Mouse (Mus musculus) neutrophil, adult 59 days (primary cell): ENCODE data around the gene Crebrf. TPM values are rescaled to one million over a fixed set of nuclear protein-coding genes. Genes with fewer than 3 reads are reported as not detected.

Experiments used
- total RNA-seq, 2 experiments: library from RNA; stranded (reverse); gene quantifications; 1 replicate in 1 of 2; 2 replicates in 1 of 2; pipeline ENCODE4 v1.2.4; 2023

Crebrf gene
- total RNA-seq: 10 to 100 TPM; 51.9 to 55.9 TPM

GRCm38 (mm10) chr17:26715271-26715758 lies at the start of gene Crebrf:
Gene Crebrf, plus strand, starts transcription at chr17:26715650.

GRCm38 (mm10) chr17:26780750-26781571 lies 65.5 kb downstream of the Crebrf start, which contains the start of gene Bnip1:
Gene Bnip1, plus strand, starts transcription at chr17:26781066.

Other genes with a start within 250 kb of the Crebrf start
- gene Ergic1, start 154.2 kb upstream of the Crebrf start, total RNA-seq: 10 to 100 TPM; 17.6 to 17.8 TPM
- 1,000 to 10,000 TPM; 1,695 to 2,915 TPM for gene Dusp1, start 153.5 kb upstream of the Crebrf start, total RNA-seq
- 100 to 1,000 TPM; 150 to 158 TPM for gene Atp6v0e, start 52.4 kb upstream of the Crebrf start, total RNA-seq
- 10 to 100 TPM; 13.7 to 15.9 TPM for gene Bnip1, start 65.4 kb downstream of the Crebrf start, total RNA-seq
- not detected for gene Nkx2-5, start 129.4 kb downstream of the Crebrf start, total RNA-seq
- 10 to 100 TPM; 15.5 to 16.1 TPM for gene Kifc5b, start 201.4 kb downstream of the Crebrf start, total RNA-seq
- 10 to 100 TPM; 63.4 to 68.4 TPM for gene Phf1, start 217.4 kb downstream of the Crebrf start, total RNA-seq
- 10 to 100 TPM; 57.1 to 73.2 TPM for gene Cuta, start 223.9 kb downstream of the Crebrf start, total RNA-seq
- gene Syngap1, start 225.6 kb downstream of the Crebrf start, total RNA-seq: 1 to 10 TPM; 2.3 to 2.6 TPM